In genomic region chr9:21488246-21488645, GRCm38 (mm10) we compare ENCODE assay signal across 6 mouse cellular contexts. TPM values are rescaled to one million over a fixed set of nuclear protein-coding genes. Genes with fewer than 3 reads are reported as not detected.
DNase-seq lines count a peak whose midpoint lies in the region; TF ChIP-seq lines count a peak whose summit lies in the region.
"Not testable (repeated sequence)": the region's sequence is repeated elsewhere in the genome, so short reads cannot be mapped to it uniquely, and the experiment has no call there.
"Had no signal": no experiment of that assay in that cellular context is flagged by ENCODE, and none has a peak within 500 bp of the region (broad histone marks: within the 10 kb centered on the region; RNA-seq: fewer than 3 reads in every experiment).

No protein-coding gene starts in this region.

- TF ChIP-seq POLR2A in CH12.LX (IDR thresholded peaks at IDR 0.05; ENCODE audit: low read depth, low read length); myocyte (IDR thresholded peaks at IDR 0.05; ENCODE audit: insufficient read length, low read depth): not testable (repeated sequence)
- 0 out of 4 replicates have a peak, but pooled peaks of 1 of the 2 experiments have one; percentile 28 for TF ChIP-seq POLR2A in MEL (IDR thresholded peaks at IDR 0.05; ENCODE audit: control insufficient read depth in 1 of 2, insufficient read depth in 1 of 2, low read depth in 1 of 2, low read length in 2 of 2, poor library complexity in 1 of 2)

- H3K4me3 ChIP-seq in CH12.LX (replicated peaks in 1 of 3; ENCODE audit: low read depth in 2 of 3, low read length in 2 of 3, poor library complexity in 1 of 3); ES-E14 (ENCODE audit: insufficient read depth in 1 of 2, low read depth in 1 of 2, low read length in 2 of 2, poor library complexity in 1 of 2, severe bottlenecking in 1 of 2); MEL (ENCODE audit: control insufficient read depth in 1 of 2, insufficient read depth in 1 of 2, low read depth in 2 of 2, low read length in 2 of 2); myocyte: not testable (repeated sequence)

- H3K79me2 ChIP-seq in CH12.LX (replicated peaks; ENCODE audit: control insufficient read depth, extremely low read depth, insufficient read depth, poor library complexity, severe bottlenecking); MEL (ENCODE audit: control insufficient read depth, insufficient read depth, low read length, poor library complexity); myocyte (ENCODE audit: control insufficient read depth, insufficient read depth): not testable (repeated sequence)

- in situ Hi-C loops in CH12.LX (cut with MboI; ENCODE audit: low pct_ligation_motif_present, low pct_unique_long_range_greater_than_20kb, low sequenced_read_pairs); ES-E14 (cut with MboI; ENCODE audit: low sequenced_read_pairs in 2 of 2, unreplicated experiment in 2 of 2): not testable (repeated sequence)

- not testable (repeated sequence) for H3K4me2 ChIP-seq in CH12.LX (ENCODE audit: insufficient read depth, low read depth, poor library complexity, severe bottlenecking); myocyte (ENCODE audit: low read depth)

- TF ChIP-seq RAD21 in CH12.LX (IDR thresholded peaks at IDR 0.05; ENCODE audit: low read depth, low read length): not testable (repeated sequence)
- peak; percentile 2 for TF ChIP-seq RAD21 in MEL (IDR thresholded peaks at IDR 0.05; ENCODE audit: low read depth, low read length)

- dilution Hi-C loops in CH12.LX (cut with MboI; ENCODE audit: extremely low pct_ligation_motif_present, extremely low pct_unique_long_range_greater_than_20kb, low sequenced_read_pairs): not testable (repeated sequence)

- peaks cover 59 to 91% of the 10 kb centered on the region in 2 experiments for H3K36me3 ChIP-seq in CH12.LX (replicated peaks in 1 of 2; ENCODE audit: control insufficient read depth in 1 of 2, insufficient read depth in 1 of 2, low read length in 1 of 2)
- H3K36me3 ChIP-seq in ES-E14 (ENCODE audit: control insufficient read depth, insufficient read depth, low read length, poor library complexity, severe bottlenecking): peaks cover 33% of the 10 kb centered on the region
- peaks cover 0 to 23% of the 10 kb centered on the region in 2 experiments; a peak in 2 of 4 replicates for H3K36me3 ChIP-seq in MEL (ENCODE audit: control insufficient read depth in 1 of 2, insufficient read depth in 2 of 2, low read length in 2 of 2)
- peaks cover 16% of the 10 kb centered on the region for H3K36me3 ChIP-seq in myocyte (ENCODE audit: control insufficient read depth, insufficient read depth)

- not testable (repeated sequence) for DNase-seq in CH12.LX (ENCODE audit: extremely low read depth); ES-E14 (ENCODE audit: low read depth, low spot score); MEL (ENCODE audit: low read depth, low spot score)
- peak; percentile 24 for DNase-seq in thymus, postnatal 4 days

- not testable (repeated sequence) for H3K4me1 ChIP-seq in CH12.LX (ENCODE audit: control insufficient read depth in 1 of 2, insufficient read depth in 2 of 2); ES-E14 (ENCODE audit: control insufficient read depth in 2 of 2, insufficient read depth in 2 of 2, low read length in 2 of 2, poor library complexity in 1 of 2); MEL (ENCODE audit: control insufficient read depth in 1 of 2, insufficient read depth in 2 of 2, low read length in 2 of 2)

- not testable (repeated sequence) for H3K9ac ChIP-seq in CH12.LX (ENCODE audit: insufficient read depth, low read depth); ES-E14 (ENCODE audit: insufficient read depth, low read depth, low read length, poor library complexity, severe bottlenecking); MEL (ENCODE audit: control insufficient read depth, low read depth, low read length, poor library complexity, severe bottlenecking)

- H3K27ac ChIP-seq in CH12.LX (ENCODE audit: insufficient read depth, low read depth); ES-E14 (ENCODE audit: insufficient read depth, low read depth, low read length, poor library complexity, severe bottlenecking); MEL (ENCODE audit: control insufficient read depth, low read depth, low read length): not testable (repeated sequence)

- not testable (repeated sequence) for H3K27me3 ChIP-seq in CH12.LX (replicated peaks); MEL (ENCODE audit: control insufficient read depth in 1 of 2, insufficient read depth in 2 of 2, low read length in 2 of 2); myocyte (ENCODE audit: control insufficient read depth, insufficient read depth, insufficient read length)

- TF ChIP-seq CTCF in CH12.LX (conservative IDR thresholded peaks at IDR 0.05 in 1 of 2, IDR thresholded peaks at IDR 0.05 in 1 of 2; ENCODE audit: low read depth in 2 of 2, low read length in 2 of 2): not testable (repeated sequence)
- peak in 1 of 3 experiments; percentile 13; a peak in 1 of 6 replicates for TF ChIP-seq CTCF in MEL (IDR thresholded peaks at IDR 0.05 in 2 of 3, conservative IDR thresholded peaks at IDR 0.05 in 1 of 3; ENCODE audit: control insufficient read depth in 1 of 3, insufficient read depth in 1 of 3, low read depth in 2 of 3, low read length in 3 of 3, poor library complexity in 1 of 3, severe bottlenecking in 1 of 3)

- TF ChIP-seq EP300 in CH12.LX (IDR thresholded peaks at IDR 0.05; ENCODE audit: low read length); MEL (IDR thresholded peaks at IDR 0.05; ENCODE audit: low read depth in 1 of 2, low read length in 2 of 2): not testable (repeated sequence)

- not testable (repeated sequence) for H3ac ChIP-seq in myocyte (ENCODE audit: control insufficient read depth, insufficient read length)

- not testable (repeated sequence) for H3K9me3 ChIP-seq in CH12.LX (replicated peaks; ENCODE audit: low read length); ES-E14 (ENCODE audit: control insufficient read depth, insufficient read depth, low read depth, low read length); MEL (replicated peaks; ENCODE audit: insufficient read depth, low read length)

TF ChIP-seq in CH12.LX, 34 proteins besides CTCF, POLR2A, EP300 and RAD21:
- 0 out of 2 replicates have a peak, but pooled peaks have one; percentile 22 for TF ChIP-seq ZNF384 (IDR thresholded peaks at IDR 0.05; ENCODE audit: low read depth, low read length)

TF ChIP-seq in ES-E14, 5 proteins besides CTCF, POLR2A, EP300 and RAD21:
- TF ChIP-seq ZNF384 (IDR thresholded peaks at IDR 0.05; ENCODE audit: low read depth, low read length): peak; percentile 64; the same call in 1 of the 2 replicates

TF ChIP-seq in MEL, 35 proteins besides CTCF, POLR2A, EP300 and RAD21:
- TF ChIP-seq ZNF384 (IDR thresholded peaks at IDR 0.05; ENCODE audit: low read depth, low read length): peak; percentile 80; the same call in 1 of the 2 replicates
TF ChIP-seq in MEL: peak in this region for 1; not testable (repeated sequence) for 34.

TF ChIP-seq in myocyte, 11 proteins besides CTCF, POLR2A, EP300 and RAD21:
- peak; percentile 48 for TF ChIP-seq POLR2AphosphoS2 (IDR thresholded peaks at IDR 0.05; ENCODE audit: insufficient read length, low read depth)

RNA-seq across cellular contexts. Expression of gene Tmed1, which starts 21.8 kb away (rescaled TPM):
- total RNA-seq in CH12.LX (2012; rRNA removed) (28.4 and 28.8 TPM in 2 replicates), CH12.LX (2014; rRNA removed) (21.7 and 25.5 TPM in 2 replicates), ES-E14 (2012; rRNA removed) (133 and 191 TPM in 2 replicates), MEL (2012; rRNA removed) (128 and 146 TPM in 2 replicates)
- polyA plus RNA-seq in CH12.LX (2012; ENCODE audit: insufficient read length, low read depth) (17.1 and 19.8 TPM in 2 replicates), MEL (2012; ENCODE audit: insufficient read depth in 1 of 2, insufficient read length in 2 of 2, low read depth in 1 of 2, low replicate concordance in 2 of 2, missing spikeins in 1 of 2) (10 to 100 TPM in 1 of 2 experiments, not detected in 1; 89.4 TPM), myocyte (2012; fragmentation: generic; extraction: Trizol) (47.3 TPM)

RNA-seq across cellular contexts. Expression of gene AB124611, which starts 37.7 kb away (rescaled TPM):
- total RNA-seq in CH12.LX (2012; rRNA removed): 0.46 and 0.89 TPM in 2 replicates
- total RNA-seq in CH12.LX (2014; rRNA removed): 1.5 TPM in 2 replicates
- polyA plus RNA-seq in CH12.LX (2012; ENCODE audit: insufficient read length, low read depth): 2.1 and 2.3 TPM in 2 replicates
- total RNA-seq in ES-E14 (2012; rRNA removed): not detected in 2 replicates
- 37.2 and 55.2 TPM in 2 replicates for total RNA-seq in MEL (2012; rRNA removed)
- 10 to 100 TPM in 1 of 2 experiments, not detected in 1; 58.7 TPM for polyA plus RNA-seq in MEL (2012; ENCODE audit: insufficient read depth in 1 of 2, insufficient read length in 2 of 2, low read depth in 1 of 2, low replicate concordance in 2 of 2, missing spikeins in 1 of 2)
- polyA plus RNA-seq in myocyte (2012; fragmentation: generic; extraction: Trizol): 0.22 TPM
- polyA plus RNA-seq: Patski had no signal

RNA-seq across cellular contexts. Expression of gene Carm1, which starts 58.4 kb away (rescaled TPM):
- total RNA-seq in CH12.LX (2012; rRNA removed): 42.2 and 46.7 TPM in 2 replicates
- 19.1 and 21.5 TPM in 2 replicates for total RNA-seq in CH12.LX (2014; rRNA removed)
- polyA plus RNA-seq in CH12.LX (2012; ENCODE audit: insufficient read length, low read depth): 98.5 and 111 TPM in 2 replicates
- 60.0 and 67.3 TPM in 2 replicates for total RNA-seq in ES-E14 (2012; rRNA removed)
- total RNA-seq in MEL (2012; rRNA removed): 121 and 131 TPM in 2 replicates
- polyA plus RNA-seq in MEL (2012; ENCODE audit: insufficient read depth in 1 of 2, insufficient read length in 2 of 2, low read depth in 1 of 2, low replicate concordance in 2 of 2, missing spikeins in 1 of 2): 100 to 1,000 TPM; 121 to 423 TPM
- 48.1 TPM for polyA plus RNA-seq in myocyte (2012; fragmentation: generic; extraction: Trizol)

Comparison
In these comparisons a context has a peak if more than half of its experiments do, and no peak if none do; other contexts are left out.
1. RNA of gene AB124611, which starts 37.7 kb away (total RNA-seq): 37.2 to 55.2 TPM in MEL; 0.46 to 1.5 TPM in CH12.LX and not detected in ES-E14; every median in the first group is over 10 times any median in the second.